Mouse (Mus musculus): ENCODE data around the gene Cenpi. TPM values are rescaled to one million over a fixed set of nuclear protein-coding genes. Genes with fewer than 3 reads are reported as not detected.

Cenpi gene
- total RNA-seq (2023) = 0.77 TPM

DNA sequence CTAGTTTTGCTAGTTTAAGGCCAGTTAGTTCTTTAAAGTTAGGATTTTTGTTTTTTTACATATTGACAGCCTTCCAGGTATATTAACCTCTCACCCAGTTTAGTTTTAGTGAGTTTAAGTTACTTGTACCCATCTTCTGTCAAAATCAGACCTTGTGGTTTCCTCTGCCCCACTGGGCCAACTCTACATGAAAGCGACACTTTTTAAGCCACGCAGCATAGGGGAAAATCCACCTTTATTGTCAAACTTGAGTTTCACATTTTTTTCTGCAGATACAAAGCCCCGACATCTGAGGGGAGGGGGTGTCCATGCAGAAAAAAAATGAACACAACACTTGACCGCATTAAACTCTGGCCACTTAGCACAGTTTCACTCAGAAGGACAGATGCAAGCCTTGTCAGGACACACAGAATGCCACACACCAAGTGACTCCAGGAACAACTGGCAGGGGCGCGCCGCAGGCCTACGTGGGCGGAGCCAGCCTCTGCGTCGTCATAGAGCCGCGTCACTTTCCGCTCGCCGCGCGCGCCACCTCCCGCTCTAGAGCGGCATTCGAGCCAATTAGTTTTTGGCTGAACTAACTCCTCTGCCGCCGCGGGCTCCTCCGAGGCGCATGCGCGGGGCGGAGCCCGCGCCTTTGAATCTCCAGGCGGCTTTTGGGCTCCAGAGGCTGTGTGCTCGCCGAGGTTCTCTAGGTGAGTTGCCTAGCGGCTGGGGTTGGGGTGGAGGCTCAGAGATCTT is at the start of gene Cenpi:
TSS of gene Cenpi (plus strand) at position 551 of the 741 bp plus-strand sequence.

DNA sequence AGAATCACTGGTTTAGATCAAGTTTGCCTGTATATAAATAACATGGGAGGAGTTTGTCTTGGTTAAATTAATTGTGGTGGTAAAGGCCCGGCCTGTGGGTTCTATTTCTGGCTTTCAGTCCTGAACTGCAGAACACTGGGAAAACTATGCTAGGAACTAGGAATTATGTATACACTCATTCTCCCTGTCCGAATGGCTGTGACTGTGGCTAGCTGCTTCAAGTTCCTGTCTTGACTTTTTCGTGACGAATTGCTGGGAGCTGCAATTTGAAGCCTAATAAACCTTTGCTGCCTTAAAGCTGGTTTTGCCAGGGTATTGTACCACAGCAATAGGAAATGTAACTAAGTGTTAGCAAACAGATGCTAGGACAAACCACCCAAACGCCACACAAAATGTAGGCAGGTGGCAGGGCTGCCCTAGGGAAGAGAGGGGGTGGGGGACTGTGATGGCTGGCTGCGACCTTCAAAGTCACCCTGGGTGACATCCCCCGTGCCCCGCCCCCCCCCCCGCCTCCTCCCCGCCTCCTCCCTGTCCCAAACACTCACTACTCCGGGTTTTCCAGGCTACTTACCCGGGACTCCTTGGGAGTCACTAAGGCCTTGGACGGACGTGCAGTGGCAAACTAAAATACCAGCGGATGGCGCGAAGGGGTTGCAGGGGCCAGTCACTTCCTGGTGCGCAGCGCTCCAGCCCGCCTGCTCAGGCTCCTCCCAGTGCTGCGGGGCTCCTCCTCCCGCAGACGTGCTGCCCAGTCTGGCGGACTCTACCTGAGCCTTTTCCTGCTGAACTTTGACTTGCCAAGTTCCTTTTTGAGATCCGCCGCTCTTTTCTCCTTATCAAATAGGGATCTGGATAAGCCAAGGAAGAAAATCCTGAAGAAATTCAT is 31.4 kb upstream of the Cenpi start, which contains the start of gene Trmt2b:
TSS of gene Trmt2b (minus strand) at position 710 of the 886 bp plus-strand sequence.

DNA sequence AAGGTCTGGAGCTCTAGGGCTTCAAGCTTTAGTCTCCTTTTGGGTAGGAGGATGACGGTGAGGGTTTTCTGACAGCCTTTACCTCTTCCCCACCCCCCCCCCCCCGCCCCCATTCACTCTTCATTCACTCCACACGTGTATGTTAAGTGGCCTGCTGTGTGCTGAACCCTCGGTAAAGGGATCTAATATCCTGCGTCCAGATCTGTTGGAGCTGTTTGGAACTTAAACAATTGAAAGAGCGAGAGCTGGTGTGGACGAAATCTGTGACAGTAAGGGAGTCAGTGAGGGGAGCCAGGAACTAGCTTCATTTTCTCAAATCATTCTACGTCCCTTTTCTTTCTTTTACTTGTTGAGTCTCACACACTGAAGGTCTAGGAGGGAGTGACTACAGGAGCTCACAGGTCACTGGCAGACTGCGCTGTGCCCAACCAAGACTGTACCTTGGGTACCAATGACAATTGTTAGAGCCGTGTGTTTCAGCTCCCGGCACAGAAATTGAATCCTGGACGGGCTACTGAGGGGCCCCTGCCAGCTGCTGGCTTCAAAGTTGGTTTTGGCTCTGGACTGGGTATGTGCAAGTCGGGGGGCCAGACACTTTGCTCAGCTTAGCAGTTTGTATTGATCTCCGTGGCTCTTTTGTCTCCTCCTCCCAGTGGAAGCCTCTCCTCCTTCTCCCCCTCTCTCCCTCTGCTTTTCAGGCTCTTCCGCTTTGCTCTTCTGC is 96.1 kb downstream of the Cenpi start, which contains the start of gene Drp2:
TSS of gene Drp2 (plus strand) at position 689 of the 721 bp plus-strand sequence.

Other genes with a start within 250 kb of the Cenpi start
- gene Cstf2, start 248.9 kb upstream of the Cenpi start, total RNA-seq (2023) = 46.9 TPM
- gene Xkrx, start 146.0 kb upstream of the Cenpi start, total RNA-seq (2023) = 18.2 TPM
- gene Arl13a, start 120.6 kb upstream of the Cenpi start, total RNA-seq (2023) = not detected
- 1.3 TPM for gene Nox1, start 86.1 kb upstream of the Cenpi start, total RNA-seq (2023)
- 21.3 TPM for gene Trmt2b, start 31.1 kb upstream of the Cenpi start, total RNA-seq (2023)
- gene Tmem35a, start 12.9 kb upstream of the Cenpi start, total RNA-seq (2023) = 1.0 TPM
- not detected for gene Drp2, start 96.5 kb downstream of the Cenpi start, total RNA-seq (2023)
- not detected for gene Taf7l, start 168.4 kb downstream of the Cenpi start, total RNA-seq (2023)
- gene Timm8a1, start 233.8 kb downstream of the Cenpi start, total RNA-seq (2023) = 20.1 TPM

Measured in CD4-positive naive resting alpha-beta T cell, adult 57 days (primary cell).